Mouse (Mus musculus): ENCODE data around the gene Arel1. TPM values are rescaled to one million over a fixed set of nuclear protein-coding genes. Genes with fewer than 3 reads are reported as not detected.

Arel1 gene
- polyA plus RNA-seq, 1 experiment from 2014 or later: 9.3 TPM

DNA sequence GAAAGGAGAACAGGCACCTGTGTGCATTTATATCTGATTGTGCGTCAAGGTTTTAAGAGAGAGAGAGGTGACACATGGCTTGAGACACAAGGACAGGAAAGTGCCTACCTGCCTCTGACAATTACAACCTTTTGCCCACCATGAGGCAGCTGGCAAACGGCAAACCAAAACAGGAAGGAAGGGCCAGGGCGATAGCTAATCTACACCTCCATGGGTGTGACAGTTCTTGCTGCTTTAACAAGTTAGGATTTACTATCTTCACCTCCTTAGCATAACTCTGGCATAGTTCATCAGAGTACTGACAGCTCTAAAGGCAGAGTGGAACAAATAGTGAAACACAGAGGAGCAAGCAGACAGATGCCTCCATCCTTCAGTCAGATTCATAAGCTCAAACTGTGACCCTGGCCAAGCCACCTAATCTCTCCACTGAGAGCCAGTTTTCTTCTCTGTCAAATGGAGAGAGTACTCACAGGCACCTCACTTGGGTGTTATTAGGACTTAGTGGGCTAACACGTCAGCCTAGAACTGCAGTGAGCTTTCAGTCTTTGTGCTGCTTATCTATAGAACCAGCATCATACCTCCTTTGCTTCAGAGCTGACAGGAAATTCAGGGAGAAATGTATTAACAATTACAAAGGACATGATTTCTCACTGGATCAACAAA, 26.4 kb downstream of the Arel1 start:
- H3K4me3 ChIP-seq (replicated peaks): no peak overlapping the region
- WGBS: 82% methylated on average over 4 of the region's 4 CpGs
- H3K27ac ChIP-seq: no peak overlapping the region
- H3K9ac ChIP-seq: no peak overlapping the region
- ATAC-seq: no peak
- H3K27me3 ChIP-seq (replicated peaks): no peaks in the 10 kb centered on the region
- no peak overlapping the region for H3K4me2 ChIP-seq (replicated peaks)
- H3K36me3 ChIP-seq: no peaks in the 10 kb centered on the region; the same call in 1 of the 2 replicates
- H3K4me1 ChIP-seq (replicated peaks): no peaks in the 10 kb centered on the region
- H3K9me3 ChIP-seq: no peaks in the 10 kb centered on the region

DNA sequence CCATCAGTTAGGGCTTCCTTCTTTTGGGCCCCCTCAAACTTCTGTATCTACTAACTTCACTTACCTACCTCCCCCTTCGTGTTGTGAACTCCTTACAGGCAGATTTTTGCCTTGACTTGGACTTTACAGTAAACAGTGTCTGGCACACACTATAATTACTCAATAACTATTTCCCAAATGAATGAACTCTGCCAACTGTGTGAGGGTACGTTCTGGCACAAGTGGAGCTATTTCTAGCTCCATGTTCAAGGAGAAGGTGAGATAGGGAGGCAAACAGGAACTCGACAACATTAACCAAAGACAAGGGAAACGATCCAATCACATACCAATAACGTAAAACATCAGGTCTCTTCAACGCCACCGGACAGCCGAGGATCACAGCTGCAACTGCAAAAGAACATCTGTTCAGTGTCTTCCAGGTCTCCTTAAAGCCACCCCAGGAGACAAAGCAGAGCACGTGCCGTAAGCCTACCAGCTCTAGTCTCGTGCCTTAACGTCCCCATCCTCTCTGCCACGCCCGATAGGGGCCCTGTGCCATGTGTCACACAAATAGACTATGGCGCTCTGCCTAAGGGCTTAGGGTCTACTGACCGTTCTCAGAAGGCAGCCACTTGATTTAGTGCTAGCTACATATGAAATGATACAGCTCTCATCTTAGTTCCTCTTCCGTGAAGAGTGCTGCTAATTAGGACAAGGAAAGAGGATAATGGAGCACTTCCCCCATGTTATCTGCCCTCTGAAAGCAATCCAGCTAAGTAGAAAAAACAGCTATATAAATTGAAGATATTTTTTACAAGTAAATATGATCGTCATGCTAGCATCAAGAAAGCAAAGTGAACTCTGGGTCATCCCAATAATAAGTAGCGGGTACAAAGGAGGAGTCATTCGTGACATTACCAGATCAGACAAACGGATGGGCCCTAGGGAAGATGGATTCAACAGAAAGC, 27.4 kb downstream of the Arel1 start:
- no peaks in the 10 kb centered on the region for H3K4me1 ChIP-seq (replicated peaks)
- no peaks in the 10 kb centered on the region for H3K27me3 ChIP-seq (replicated peaks)
- no peaks in the 10 kb centered on the region for H3K9me3 ChIP-seq
- no peak overlapping the region for H3K4me3 ChIP-seq (replicated peaks)
- H3K4me2 ChIP-seq (replicated peaks): no peak overlapping the region
- no peak for ATAC-seq
- H3K27ac ChIP-seq: no peak overlapping the region
- H3K36me3 ChIP-seq: no peaks in the 10 kb centered on the region; the same call in 1 of the 2 replicates
- WGBS: 80% methylated on average over 21 of the region's 21 CpGs
- H3K9ac ChIP-seq: no peak overlapping the region

DNA sequence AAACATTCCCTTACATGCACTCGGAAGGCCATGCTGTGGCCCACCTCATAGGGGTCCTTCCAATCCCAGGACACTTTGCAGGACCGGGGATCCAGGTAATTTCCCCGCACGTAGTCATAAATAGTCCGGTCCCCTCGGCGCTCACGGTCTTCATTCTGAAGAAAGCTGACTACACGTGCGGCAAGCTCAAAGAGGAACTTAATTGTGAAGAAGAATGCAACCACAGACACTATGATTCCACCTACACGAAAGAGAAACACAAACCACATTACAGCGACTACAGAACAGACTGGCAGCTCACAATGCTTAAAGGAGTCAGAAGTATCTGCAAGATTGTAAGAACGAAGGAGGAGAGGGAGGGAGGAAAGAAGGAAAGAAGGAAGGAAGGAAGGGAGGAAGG, 29.0 kb downstream of the Arel1 start:
- Histone ChIP-seq H3K4me2 (replicated peaks) (no peak overlapping the region), H3K9me3 (no peaks in the 10 kb centered on the region), H3K9ac (no peak overlapping the region), H3K36me3 (no peaks in the 10 kb centered on the region; the same call in 1 of the 2 replicates), H3K27ac (no peak overlapping the region), H3K4me3 (replicated peaks) (no peak overlapping the region), H3K4me1 (replicated peaks) (no peaks in the 10 kb centered on the region), H3K27me3 (replicated peaks) (no peaks in the 10 kb centered on the region)
- WGBS: 94% methylated on average over 13 of the region's 13 CpGs
- no peak for ATAC-seq

DNA sequence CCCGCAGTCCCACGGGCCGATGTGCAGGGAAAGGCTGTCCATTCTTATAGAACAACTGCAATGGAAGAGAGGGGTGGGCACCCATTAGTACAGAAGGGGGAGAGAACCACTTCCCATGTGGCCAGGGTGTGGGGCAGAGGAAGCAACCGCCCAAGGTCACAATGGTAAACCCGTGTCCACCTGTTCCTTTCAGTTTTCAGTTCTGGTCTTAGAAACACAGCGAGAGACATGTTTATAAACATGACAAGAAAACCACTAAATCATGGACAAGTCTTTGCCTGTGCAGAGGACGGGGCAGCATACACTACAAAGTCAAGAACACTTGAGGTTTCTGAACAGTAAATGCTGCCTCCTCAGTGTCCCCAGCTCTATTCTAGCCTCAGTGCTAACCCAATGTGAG, 30.4 kb downstream of the Arel1 start:
- Histone ChIP-seq H3K4me3 (replicated peaks) (no peak overlapping the region), H3K9me3 (no peaks in the 10 kb centered on the region), H3K4me2 (replicated peaks) (no peak overlapping the region), H3K9ac (no peak overlapping the region), H3K36me3 (no peaks in the 10 kb centered on the region; the same call in 1 of the 2 replicates), H3K27ac (no peak overlapping the region), H3K27me3 (replicated peaks) (no peaks in the 10 kb centered on the region), H3K4me1 (replicated peaks) (no peaks in the 10 kb centered on the region)
- ATAC-seq: no peak
- 74% methylated on average over 7 of the region's 7 CpGs for WGBS

DNA sequence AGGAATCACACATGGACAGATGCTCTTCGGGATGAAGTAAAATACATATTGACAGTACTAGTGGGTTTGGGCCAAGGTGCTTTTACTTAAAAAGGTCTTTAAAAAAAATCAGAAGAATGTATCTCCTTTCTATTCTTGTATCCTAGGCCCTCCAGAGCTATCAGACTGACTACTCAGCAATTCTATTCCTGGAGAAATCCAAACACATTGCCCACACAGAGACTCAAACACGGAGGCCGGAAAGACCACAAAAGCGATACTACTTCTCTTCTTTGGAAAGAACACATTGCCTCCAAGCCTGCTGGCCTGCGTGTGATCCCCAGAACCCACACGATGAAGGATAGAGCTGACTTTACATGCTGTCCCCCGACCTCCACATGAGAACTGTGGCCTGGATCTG, 31.6 kb downstream of the Arel1 start:
- WGBS: 91% methylated on average over 7 of the region's 7 CpGs

DNA sequence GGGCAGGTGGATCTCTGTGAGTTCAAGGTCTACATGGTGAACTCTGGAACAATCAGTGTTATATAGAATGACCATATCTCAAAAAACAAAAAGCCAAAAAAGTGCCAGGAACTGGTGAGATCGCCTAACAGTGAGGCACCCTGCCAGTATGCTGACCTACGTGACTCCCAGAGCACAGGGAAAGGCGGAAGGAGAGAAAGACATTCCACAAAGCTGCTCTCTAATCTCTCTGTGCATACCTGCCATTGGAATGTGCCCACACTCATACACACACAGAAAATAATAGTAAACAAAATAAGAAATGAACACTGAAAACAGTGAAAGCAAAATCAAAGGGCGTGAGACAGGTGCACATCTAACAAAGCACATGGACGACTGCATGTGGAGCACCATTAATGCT, 35.4 kb downstream of the Arel1 start:
- Histone ChIP-seq H3K4me1 (replicated peaks) (no peaks in the 10 kb centered on the region), H3K27ac (no peak overlapping the region), H3K4me3 (replicated peaks) (no peak overlapping the region), H3K9me3 (no peaks in the 10 kb centered on the region), H3K9ac (no peak overlapping the region), H3K4me2 (replicated peaks) (no peak overlapping the region), H3K36me3 (peaks cover 8% of the 10 kb centered on the region; the same call in 1 of the 2 replicates), H3K27me3 (replicated peaks) (no peaks in the 10 kb centered on the region)
- 84% methylated on average over 5 of the region's 5 CpGs for WGBS
- no peak for ATAC-seq

More for the DNA sequence above, 31.6 kb downstream of the Arel1 start:
- H3K4me3 ChIP-seq (replicated peaks): no peak overlapping the region
- no peak for ATAC-seq
- H3K36me3 ChIP-seq: peaks cover 4% of the 10 kb centered on the region; the same call in 1 of the 2 replicates
- no peaks in the 10 kb centered on the region for H3K9me3 ChIP-seq
- H3K4me1 ChIP-seq (replicated peaks): no peaks in the 10 kb centered on the region
- H3K27ac ChIP-seq: no peak overlapping the region
- no peak overlapping the region for H3K4me2 ChIP-seq (replicated peaks)
- H3K9ac ChIP-seq: no peak overlapping the region
- H3K27me3 ChIP-seq (replicated peaks): no peaks in the 10 kb centered on the region

DNA sequence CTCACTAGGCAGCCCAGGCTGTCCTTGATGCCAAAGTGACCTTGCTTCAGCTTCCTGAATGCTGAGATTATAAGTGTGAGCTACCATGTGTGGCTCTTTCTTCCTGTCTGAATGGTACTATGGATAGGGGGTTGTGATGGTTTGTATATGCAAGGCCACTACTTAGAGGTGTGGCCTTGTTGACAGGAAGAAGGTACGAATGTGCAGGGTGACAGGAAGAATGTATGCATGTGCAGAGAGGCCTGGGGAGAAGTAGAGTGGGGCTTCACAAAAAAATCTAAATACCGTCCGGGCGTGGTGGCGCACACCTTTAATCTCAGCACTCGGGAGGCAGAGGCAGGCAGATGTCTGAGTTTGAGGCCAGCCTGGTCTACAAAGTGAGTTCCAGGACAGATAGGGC, 38.5 kb downstream of the Arel1 start:
- H3K27me3 ChIP-seq (replicated peaks): no peaks in the 10 kb centered on the region
- no peak overlapping the region for H3K27ac ChIP-seq
- no peaks in the 10 kb centered on the region for H3K4me1 ChIP-seq (replicated peaks)
- no peaks in the 10 kb centered on the region for H3K9me3 ChIP-seq
- WGBS: 93% methylated on average over 6 of the region's 6 CpGs
- peaks cover 10% of the 10 kb centered on the region; the same call in 1 of the 2 replicates for H3K36me3 ChIP-seq
- no peak overlapping the region for H3K4me3 ChIP-seq (replicated peaks)
- no peak overlapping the region for H3K9ac ChIP-seq
- ATAC-seq: no peak
- H3K4me2 ChIP-seq (replicated peaks): no peak overlapping the region

DNA sequence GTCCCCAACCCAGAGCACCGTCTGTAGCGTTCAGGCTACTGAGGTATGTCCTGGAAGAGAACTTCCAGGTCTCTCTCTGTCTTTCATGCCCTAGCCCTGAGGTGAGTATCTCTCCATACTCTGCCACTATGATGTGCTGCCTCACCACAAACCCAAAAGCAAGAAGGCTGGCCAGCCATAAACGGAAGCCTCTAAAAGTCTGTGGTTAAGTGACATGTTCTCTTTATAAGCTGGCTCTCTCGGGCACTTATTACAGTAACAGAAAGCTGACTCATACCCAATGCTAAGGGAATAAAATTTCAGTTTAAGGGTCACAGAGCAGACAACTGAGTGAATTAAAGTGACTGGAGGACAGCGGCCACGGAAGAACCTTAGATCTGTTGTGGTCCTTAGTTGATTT, 44.2 kb downstream of the Arel1 start:
- H3K9me3 ChIP-seq: no peaks in the 10 kb centered on the region
- 92% methylated on average over 6 of the region's 6 CpGs for WGBS
- no peak overlapping the region for H3K27ac ChIP-seq
- H3K4me3 ChIP-seq (replicated peaks): no peak overlapping the region
- no peak for ATAC-seq
- H3K4me1 ChIP-seq (replicated peaks): no peaks in the 10 kb centered on the region
- H3K4me2 ChIP-seq (replicated peaks): no peak overlapping the region
- no peak overlapping the region for H3K9ac ChIP-seq
- peaks cover 17% of the 10 kb centered on the region for H3K36me3 ChIP-seq
- H3K27me3 ChIP-seq (replicated peaks): no peaks in the 10 kb centered on the region

DNA sequence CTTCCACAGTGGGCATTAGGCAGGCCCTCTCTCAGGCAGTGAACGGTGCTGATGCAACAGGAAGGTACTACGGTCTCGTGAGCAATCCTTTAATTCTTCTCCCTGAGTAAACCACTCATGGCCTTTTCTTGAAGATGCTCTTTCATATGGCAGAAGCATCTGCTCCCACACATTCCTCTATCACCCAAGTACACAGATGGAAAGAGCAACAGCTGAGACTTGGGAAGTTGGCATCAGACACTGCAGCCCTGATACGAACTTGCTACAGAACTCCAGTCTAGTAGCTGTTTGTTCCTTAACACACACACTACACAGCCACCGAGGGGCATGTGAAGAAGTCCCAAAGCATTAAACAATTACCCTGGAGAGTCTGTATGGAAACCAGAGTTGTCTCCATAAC, 46.4 kb downstream of the Arel1 start:
- no peak overlapping the region for H3K4me3 ChIP-seq (replicated peaks)
- no peaks in the 10 kb centered on the region for H3K9me3 ChIP-seq
- no peak overlapping the region for H3K9ac ChIP-seq
- H3K4me1 ChIP-seq (replicated peaks): no peaks in the 10 kb centered on the region
- H3K36me3 ChIP-seq: peaks cover 27% of the 10 kb centered on the region
- H3K27me3 ChIP-seq (replicated peaks): no peaks in the 10 kb centered on the region
- 93% methylated on average over 5 of the region's 5 CpGs for WGBS
- H3K27ac ChIP-seq: no peak overlapping the region
- H3K4me2 ChIP-seq (replicated peaks): no peak overlapping the region
- no peak for ATAC-seq

DNA sequence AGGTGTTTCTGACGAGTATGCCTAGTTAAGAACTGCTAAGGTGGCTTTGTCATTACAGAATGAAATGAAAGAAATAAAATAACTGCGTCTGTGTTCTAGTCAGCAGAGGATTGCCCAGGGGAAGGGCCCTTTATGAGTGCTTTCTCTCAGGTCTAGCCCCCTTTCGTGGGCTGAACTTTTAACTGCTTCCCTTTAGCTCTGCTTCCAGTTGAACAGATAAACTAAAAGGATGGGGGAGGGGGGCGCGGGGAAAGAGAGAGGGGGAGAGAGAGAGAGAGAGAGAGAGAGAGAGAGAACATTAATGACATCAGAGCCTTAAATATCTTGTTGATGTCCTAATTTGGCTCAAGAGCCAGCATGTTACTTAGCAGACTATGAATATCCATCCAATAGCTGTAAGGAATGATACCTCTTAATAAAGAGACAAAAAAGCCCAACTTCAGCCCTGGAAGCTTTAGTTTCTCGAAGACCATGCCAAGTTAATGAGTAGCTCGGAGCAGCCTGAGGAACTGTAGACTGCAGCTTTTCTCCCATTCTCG, 48.8 kb downstream of the Arel1 start:
- no peak overlapping the region for H3K9ac ChIP-seq
- no peaks in the 10 kb centered on the region for H3K27me3 ChIP-seq (replicated peaks)
- peaks cover 27% of the 10 kb centered on the region for H3K36me3 ChIP-seq
- H3K4me2 ChIP-seq (replicated peaks): no peak overlapping the region
- H3K27ac ChIP-seq: no peak overlapping the region
- no peaks in the 10 kb centered on the region for H3K4me1 ChIP-seq (replicated peaks)
- 67% methylated on average over 8 of the region's 8 CpGs for WGBS
- no peak overlapping the region for H3K4me3 ChIP-seq (replicated peaks)
- no peaks in the 10 kb centered on the region for H3K9me3 ChIP-seq
- ATAC-seq: no peak

DNA sequence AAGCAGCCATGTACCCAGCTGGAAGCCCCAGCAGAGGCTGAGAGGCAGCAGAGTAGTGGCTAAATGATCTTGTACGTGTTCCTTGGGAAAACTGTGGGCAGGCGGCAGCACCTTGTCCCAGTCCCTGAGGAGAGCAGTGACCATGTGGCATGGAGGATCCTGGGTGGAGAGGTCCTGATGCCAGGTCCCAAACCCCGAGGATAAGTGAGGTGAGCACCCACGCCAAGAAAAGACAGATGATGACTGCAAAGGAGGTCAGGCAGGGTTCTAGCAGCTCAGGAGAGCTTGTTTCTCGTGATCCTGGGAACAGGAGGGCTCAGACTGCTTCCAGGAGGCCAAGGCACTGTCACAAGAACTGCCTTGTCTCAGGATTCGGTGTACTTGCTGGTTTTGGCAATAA, 51.9 kb downstream of the Arel1 start:
- Histone ChIP-seq H3K4me2 (replicated peaks) (no peak overlapping the region), H3K27ac (no peak overlapping the region), H3K4me1 (replicated peaks) (no peaks in the 10 kb centered on the region), H3K9ac (no peak overlapping the region), H3K9me3 (no peaks in the 10 kb centered on the region), H3K4me3 (replicated peaks) (no peak overlapping the region), H3K27me3 (replicated peaks) (no peaks in the 10 kb centered on the region), H3K36me3 (peaks cover 19% of the 10 kb centered on the region)
- ATAC-seq: no peak
- 91% methylated on average over 6 of the region's 6 CpGs for WGBS

DNA sequence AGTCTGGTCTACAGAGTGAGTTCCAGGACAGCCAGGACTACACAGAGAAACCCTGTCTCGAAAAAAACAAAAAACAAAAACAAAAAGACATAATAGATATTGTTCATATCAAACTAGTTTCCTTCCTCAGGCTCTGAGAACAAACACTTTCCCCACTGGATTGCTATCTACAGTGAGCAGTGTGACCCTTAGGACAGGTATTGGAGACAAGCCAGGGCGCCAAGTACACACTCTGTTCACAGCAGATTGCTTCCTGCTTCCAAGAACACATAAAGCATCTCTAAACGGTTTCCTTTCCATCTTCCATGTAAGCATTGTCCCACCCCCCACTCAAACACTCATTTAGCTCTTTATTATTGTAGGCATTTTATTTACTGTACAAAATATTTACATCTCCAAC, 52.9 kb downstream of the Arel1 start:
- H3K36me3 ChIP-seq: peaks cover 16% of the 10 kb centered on the region
- no peaks in the 10 kb centered on the region for H3K27me3 ChIP-seq (replicated peaks)
- 61% methylated on average over 3 of the region's 3 CpGs for WGBS
- no peaks in the 10 kb centered on the region for H3K9me3 ChIP-seq
- no peak overlapping the region for H3K4me2 ChIP-seq (replicated peaks)
- no peaks in the 10 kb centered on the region for H3K4me1 ChIP-seq (replicated peaks)
- H3K4me3 ChIP-seq (replicated peaks): no peak overlapping the region
- ATAC-seq: no peak
- no peak overlapping the region for H3K9ac ChIP-seq
- no peak overlapping the region for H3K27ac ChIP-seq
